Mouse (Mus musculus) limb, embryonic 14.5 days (tissue): ENCODE data around the gene Slc28a1. TPM values are rescaled to one million over a fixed set of nuclear protein-coding genes. Genes with fewer than 3 reads are reported as not detected.
A peak's percentile ranks its signal among the peaks of the same experiment; 100 is the strongest.
"Not testable (repeated sequence)": the region's sequence is repeated elsewhere in the genome, so short reads cannot be mapped to it uniquely, and the experiment has no call there.

Source experiments
- ATAC-seq: fragments of 200-750 bp; cut with Nextera tagmentation; 2 replicates; pipeline ENCODE4 v1.8.0; 2017; ENCODE audit warnings: low read depth, moderate number of reproducible peaks, moderate TSS enrichment; ENCODE audit not compliant: low FRiP score
- DNase-seq: peaks from one replicate; pipeline ENCODE4 v3.0.0-alpha.2; 2015; ENCODE audit warnings: low spot score
- H3K27ac ChIP-seq: fragments of 300-500 bp; sonication (generic); replicated peaks from 2 replicates; pipeline ENCODE4 v1.5.1; 2014; ENCODE audit warnings: low read depth, mild to moderate bottlenecking, low read length, moderate library complexity, mixed read lengths
- H3K27me3 ChIP-seq: fragments of 300-500 bp; sonication (generic); 2 replicates; pipeline ENCODE4 v1.6.1; 2014; ENCODE audit warnings: low read length, mixed read lengths; ENCODE audit not compliant: control insufficient read depth, insufficient read depth
- H3K36me3 ChIP-seq: fragments of 300-500 bp; sonication (generic); 2 replicates; pipeline ENCODE4 v1.6.1; 2014; ENCODE audit warnings: mild to moderate bottlenecking, low read length, moderate library complexity, mixed read lengths; ENCODE audit not compliant: control insufficient read depth, insufficient read depth
- H3K4me1 ChIP-seq: fragments of 300-500 bp; sonication (generic); 2 replicates; pipeline ENCODE4 v1.6.1; 2014; ENCODE audit warnings: antibody characterized with exemption, low read length, mixed read lengths; ENCODE audit not compliant: control insufficient read depth, insufficient read depth
- H3K4me2 ChIP-seq: fragments of 300-500 bp; sonication (generic); replicated peaks from 2 replicates; pipeline ENCODE4 v1.6.1; 2014; ENCODE audit warnings: low read depth, mild to moderate bottlenecking, low read length, moderate library complexity; ENCODE audit not compliant: severe bottlenecking
- H3K4me3 ChIP-seq: fragments of 300-500 bp; sonication (generic); replicated peaks from 2 replicates; pipeline ENCODE4 v1.5.1; 2014; ENCODE audit warnings: low read length
- H3K9ac ChIP-seq: fragments of 300-500 bp; sonication (generic); 2 replicates; pipeline ENCODE4 v1.6.1; 2014; ENCODE audit warnings: mild to moderate bottlenecking, low read depth, low read length, moderate library complexity; ENCODE audit not compliant: severe bottlenecking
- H3K9me3 ChIP-seq: fragments of 300-500 bp; sonication (generic); 2 replicates; pipeline ENCODE4 v1.6.1; 2016; ENCODE audit warnings: low read length; ENCODE audit not compliant: control insufficient read depth
- POLR2A ChIP-seq: fragments of 200-500 bp; IDR thresholded peaks from 2 replicates; pipeline ENCODE4 v1.8.0; 2012; ENCODE audit warnings: inconsistent platforms, mild to moderate bottlenecking, moderate library complexity, borderline replicate concordance; ENCODE audit not compliant: insufficient read depth, insufficient read length; ENCODE audit errors: extremely low read depth
- WGBS: fragments of 180-500 bp; shearing (Covaris S2); extraction: QIAGEN DNeasy Blood & Tissue Kit; methylation state at CpG from one replicate; pipeline ENCODE4 v1.1.7; 2014; 5-methylcytosine and 5-hydroxymethylcytosine counted together
- polyA plus RNA-seq, 2 experiments: library from polyadenylated mRNA; depleted of rRNA in 1 of 2; stranded (reverse) in 1 of 2; unstranded in 1 of 2; fragments of >200 nt; fragmentation: Nextera tagmentation in 1 of 2; extraction: Ambion mirVana in 1 of 2; gene quantifications; 2 replicates each; pipeline versions ENCODE4 v1.2.1 to v1.2.3; 2012 to 2014

Gene Slc28a1
- polyA plus RNA-seq, 2 experiments: 0.06 to 0.26 TPM

GRCm38 (mm10) chr7:81151216-81151615 lies 36.6 kb downstream of the Slc28a1 start:
- 94% methylated on average over 8 of the region's 8 CpGs for whole genome bisulfite sequencing
- Histone ChIP-seq H3K4me3 (no peak overlapping the region), H3K4me1 (no peaks in the 10 kb centered on the region), H3K36me3 (no peaks in the 10 kb centered on the region), H3K27me3 (no peaks in the 10 kb centered on the region), H3K9me3 (no peaks in the 10 kb centered on the region), H3K4me2 (no peak overlapping the region), H3K9ac (no peak overlapping the region), H3K27ac (no peak overlapping the region)
- ATAC-seq: no peak
- DNase-seq: no peak
- TF ChIP-seq POLR2A: no peak

GRCm38 (mm10) chr7:81152306-81152705 lies 37.7 kb downstream of the Slc28a1 start:
- no peak for ATAC-seq

DNA sequence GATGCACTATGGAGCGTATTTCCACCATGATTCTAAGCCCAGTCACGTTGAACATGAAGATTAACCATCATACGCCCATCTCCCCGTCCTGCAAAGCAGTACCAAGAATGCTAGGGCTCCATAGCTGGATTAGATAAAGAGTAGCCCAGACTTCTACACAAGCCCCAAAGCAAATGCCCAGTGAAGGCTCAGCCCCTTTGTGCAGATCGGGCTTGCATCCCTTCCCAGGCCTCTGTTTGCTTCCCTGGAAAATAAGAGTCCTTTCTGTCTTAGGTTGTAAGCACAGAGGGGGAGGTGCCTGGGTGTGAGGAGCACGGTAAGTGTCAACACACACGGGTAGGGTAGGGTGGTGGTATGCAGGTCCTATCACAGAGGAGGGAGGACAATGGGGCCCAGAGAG lies 38.2 kb downstream of the Slc28a1 start:
- Histone ChIP-seq H3K36me3 (no peaks in the 10 kb centered on the region), H3K4me3 (no peak overlapping the region), H3K27me3 (no peaks in the 10 kb centered on the region), H3K4me2 (no peak overlapping the region), H3K27ac (no peak overlapping the region), H3K9ac (no peak overlapping the region), H3K9me3 (no peaks in the 10 kb centered on the region), H3K4me1 (no peaks in the 10 kb centered on the region)
- 82% methylated on average over 7 of the region's 7 CpGs for WGBS
- ATAC-seq: no peak
- DNase-seq: no peak
- TF ChIP-seq POLR2A: no peak

More at GRCm38 (mm10) chr7:81152306-81152705, 37.7 kb downstream of the Slc28a1 start:
- no peaks in the 10 kb centered on the region for H3K27me3 ChIP-seq
- no peak overlapping the region for H3K27ac ChIP-seq
- H3K4me3 ChIP-seq: no peak overlapping the region
- no peaks in the 10 kb centered on the region for H3K4me1 ChIP-seq
- DNase-seq: no peak
- no peaks in the 10 kb centered on the region for H3K36me3 ChIP-seq
- H3K9me3 ChIP-seq: no peaks in the 10 kb centered on the region
- no peak overlapping the region for H3K4me2 ChIP-seq
- no peak overlapping the region for H3K9ac ChIP-seq
- no peak for TF ChIP-seq POLR2A
- 96% methylated on average over 10 of the region's 10 CpGs for WGBS

DNA sequence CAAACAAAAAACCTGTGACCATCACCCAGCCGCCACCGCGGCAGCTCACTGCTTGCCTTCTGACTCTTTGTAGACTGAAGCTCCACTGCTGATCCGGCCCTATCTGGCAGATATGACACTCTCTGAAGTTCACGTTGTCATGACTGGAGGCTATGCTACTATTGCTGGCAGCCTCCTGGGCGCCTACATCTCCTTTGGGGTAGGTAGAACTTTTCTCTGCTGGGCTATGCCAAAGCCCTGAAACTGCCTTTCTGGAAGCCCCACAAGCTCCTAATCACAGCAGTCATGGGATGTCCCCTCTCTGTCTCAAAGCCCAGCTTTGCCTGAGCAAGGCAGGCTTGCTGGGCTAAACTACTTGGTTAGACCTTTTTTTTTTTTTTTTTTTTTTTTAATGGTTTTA lies 38.7 kb downstream of the Slc28a1 start:
- Histone ChIP-seq H3K27ac (no peak overlapping the region), H3K4me3 (no peak overlapping the region), H3K4me1 (no peaks in the 10 kb centered on the region), H3K9me3 (no peaks in the 10 kb centered on the region), H3K4me2 (no peak overlapping the region), H3K36me3 (no peaks in the 10 kb centered on the region), H3K27me3 (no peaks in the 10 kb centered on the region), H3K9ac (no peak overlapping the region)
- TF ChIP-seq POLR2A: no peak
- DNase-seq: no peak
- 78% methylated on average over 6 of the region's 6 CpGs for WGBS
- ATAC-seq: no peak

DNA sequence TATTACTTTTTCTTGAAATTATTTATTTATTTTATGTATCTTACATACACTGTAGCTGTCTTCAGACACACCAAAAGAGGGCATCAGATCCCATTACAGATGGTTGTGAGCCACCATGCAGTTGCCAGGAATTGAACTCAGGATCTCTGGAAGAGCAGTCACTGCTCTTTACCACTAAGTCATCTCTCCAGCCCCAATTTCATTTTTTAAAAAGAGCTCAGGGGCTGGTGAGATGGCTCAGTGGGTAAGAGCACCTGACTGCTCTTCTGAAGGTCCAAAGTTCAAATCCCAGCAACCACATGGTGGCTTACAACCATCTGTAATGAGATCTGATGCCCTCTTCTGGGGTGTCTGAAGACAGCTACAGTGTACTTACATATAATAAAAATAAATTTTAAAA lies 39.6 kb downstream of the Slc28a1 start:
- not testable (repeated sequence) for H3K4me2 ChIP-seq, H3K4me1 ChIP-seq, H3K9me3 ChIP-seq, H3K9ac ChIP-seq, H3K36me3 ChIP-seq, H3K4me3 ChIP-seq, H3K27ac ChIP-seq, DNase-seq, H3K27me3 ChIP-seq, ATAC-seq

DNA sequence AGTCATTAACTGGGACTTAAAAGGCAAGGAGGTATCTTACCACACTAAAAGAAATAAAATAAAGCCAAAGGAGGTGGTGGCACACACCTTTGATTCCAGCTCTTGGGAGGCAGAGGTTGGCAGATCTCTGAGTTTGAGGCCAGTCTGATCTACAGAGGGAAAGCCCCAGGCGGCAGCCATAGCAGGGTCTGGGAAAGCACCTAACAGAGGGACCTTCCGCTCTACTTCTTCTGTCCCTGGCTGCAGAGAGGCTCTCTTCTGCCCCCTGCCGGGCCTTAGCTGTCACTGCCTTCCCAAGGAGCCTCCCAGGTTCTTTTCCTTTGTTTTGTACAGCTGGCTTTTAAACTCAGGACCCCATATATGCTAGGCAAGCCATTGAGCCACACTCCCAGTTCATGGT lies 40.4 kb downstream of the Slc28a1 start:
- no peak overlapping the region for H3K4me2 ChIP-seq
- H3K9me3 ChIP-seq: no peaks in the 10 kb centered on the region
- no peak for TF ChIP-seq POLR2A
- WGBS: 6% methylated on average over 3 of the region's 3 CpGs
- H3K4me3 ChIP-seq: no peak overlapping the region
- H3K4me1 ChIP-seq: no peaks in the 10 kb centered on the region
- no peaks in the 10 kb centered on the region for H3K36me3 ChIP-seq
- DNase-seq: peak; percentile 74
- no peaks in the 10 kb centered on the region for H3K27me3 ChIP-seq
- no peak overlapping the region for H3K27ac ChIP-seq
- ATAC-seq: peak; percentile 71
- no peak overlapping the region for H3K9ac ChIP-seq
